Mouse (Mus musculus) ES-E14 (cell line): ENCODE results near the gene Slc25a39. TPM values are rescaled to one million over a fixed set of nuclear protein-coding genes. Genes with fewer than 3 reads are reported as not detected.
A peak's percentile ranks its signal among the peaks of the same experiment; 100 is the strongest.

Experiments used
- DNase-seq: peaks from one replicate; pipeline ENCODE4 v3.0.0-alpha.2; 2013; ENCODE audit warnings: low read depth, low spot score
- H3K27ac ChIP-seq: 2 replicates; pipeline ENCODE4 v1.5.1; 2012; ENCODE audit warnings: low read depth, mild to moderate bottlenecking, low read length, moderate library complexity, mixed read lengths; ENCODE audit not compliant: poor library complexity, insufficient read depth, severe bottlenecking
- H3K36me3 ChIP-seq: 2 replicates; pipeline ENCODE4 v1.6.1; 2012; ENCODE audit warnings: mild to moderate bottlenecking, low read length, moderate library complexity, mixed read lengths; ENCODE audit not compliant: control insufficient read depth, poor library complexity, insufficient read depth, severe bottlenecking
- H3K4me1 ChIP-seq, 2 experiments: fragments of 150-350 bp in 1 of 2; sonication (generic) in 1 of 2; 2 replicates each; pipeline ENCODE4 v1.6.1; 2012; ENCODE audit warnings: low read length in 2 of 2, mild to moderate bottlenecking in 1 of 2, mixed read lengths in 1 of 2; ENCODE audit not compliant: control insufficient read depth in 2 of 2, insufficient read depth in 2 of 2, poor library complexity in 1 of 2
- H3K4me3 ChIP-seq, 2 experiments: fragments of 150-350 bp in 1 of 2; sonication (generic) in 1 of 2; 2 replicates each; pipeline ENCODE4 v1.5.1; 2012; ENCODE audit warnings: low read length in 2 of 2, low read depth in 1 of 2, mild to moderate bottlenecking in 1 of 2, mixed read lengths in 1 of 2; ENCODE audit not compliant: insufficient read depth in 1 of 2, poor library complexity in 1 of 2, severe bottlenecking in 1 of 2
- H3K9ac ChIP-seq: 2 replicates; pipeline ENCODE4 v1.6.1; 2012; ENCODE audit warnings: low read depth, mild to moderate bottlenecking, low read length, mixed read lengths; ENCODE audit not compliant: poor library complexity, insufficient read depth, severe bottlenecking
- H3K9me3 ChIP-seq: fragments of 150-350 bp; sonication (generic); 2 replicates; pipeline ENCODE4 v1.6.1; 2012; ENCODE audit warnings: low read depth, mild to moderate bottlenecking, low read length; ENCODE audit not compliant: control insufficient read depth, insufficient read depth
- CHD2 ChIP-seq: IDR thresholded peaks from 2 replicates; pipeline ENCODE4 v1.6.1; 2014; ENCODE audit warnings: mild to moderate bottlenecking, low read depth, low read length, inconsistent platforms
- HCFC1 ChIP-seq: IDR thresholded peaks from 2 replicates; pipeline ENCODE4 v1.6.1; 2012; ENCODE audit warnings: low read length, inconsistent platforms, borderline replicate concordance; ENCODE audit not compliant: insufficient read depth
- MAFK ChIP-seq: IDR thresholded peaks from 2 replicates; pipeline ENCODE4 v1.6.1; 2014; ENCODE audit warnings: mild to moderate bottlenecking, low read depth, low read length, inconsistent platforms; ENCODE audit not compliant: insufficient read depth
- ZC3H11A ChIP-seq: IDR thresholded peaks from 2 replicates; pipeline ENCODE4 v1.6.1; 2012; ENCODE audit warnings: low read depth, mild to moderate bottlenecking, inconsistent platforms, low read length, borderline replicate concordance
- ZNF384 ChIP-seq: IDR thresholded peaks from 2 replicates; pipeline ENCODE4 v1.6.1; 2012; ENCODE audit warnings: low read depth, low read length, inconsistent platforms
- in situ Hi-C, 2 experiments: fragments of 600-800 bp; cut with MboI; formaldehyde crosslinking; loops; one replicate each; pipeline ENCODE4 v1.15.1; 2025; ENCODE audit warnings: low sequenced_read_pairs in 2 of 2, inconsistent platforms in 1 of 2; ENCODE audit not compliant: unreplicated experiment in 2 of 2
- total RNA-seq: library from RNA; depleted of rRNA; stranded (reverse); fragments of 300-350 nt; gene quantifications from 2 replicates; pipeline ENCODE4 v1.2.3, GENCODE M21; 2012; rRNA removed

Slc25a39 gene
- total RNA-seq, result 152 and 175 TPM in 2 replicates

DNA sequence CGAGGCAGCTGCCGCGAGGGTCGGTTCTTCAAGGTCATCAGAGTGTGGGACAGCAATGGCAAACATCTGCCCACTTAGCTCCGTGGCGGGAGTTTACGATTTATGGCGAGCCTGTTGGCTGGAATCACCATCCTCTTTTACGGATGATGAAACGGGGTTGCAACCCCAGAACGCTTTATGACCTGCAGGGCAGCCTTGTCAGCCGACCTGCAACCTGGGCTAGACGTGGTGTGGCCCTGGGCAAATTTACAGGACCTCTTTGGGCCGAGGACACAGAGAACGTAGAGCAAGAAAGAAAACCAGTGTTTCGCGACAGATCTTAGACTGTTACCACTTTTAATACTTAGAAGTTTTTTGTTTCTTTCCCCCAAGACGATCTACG lies at the start of gene Slc25a39:
Gene Slc25a39, minus strand, starts transcription at position 113 of the 382 bp plus-strand sequence.
- Histone ChIP-seq H3K9ac (peak within 1 kb of the TSS; percentile 87), H3K4me3 (peak within 1 kb of the TSS; percentile 75 to 94), H3K4me1 (peaks cover 0 to 13% of the 10 kb centered on the region in 2 experiments; a peak in 2 of 4 replicates), H3K27ac (peak within 1 kb of the TSS; percentile 92), H3K9me3 (no peaks in the 10 kb centered on the region), H3K36me3 (peaks cover 31% of the 10 kb centered on the region)
- TF ChIP-seq MAFK (no peak), ZNF384 (no peak), ZC3H11A (no peak), CHD2 (no peak), HCFC1 (no peak)
- in situ Hi-C loops, result no loop called here
- no peak for DNase-seq

DNA sequence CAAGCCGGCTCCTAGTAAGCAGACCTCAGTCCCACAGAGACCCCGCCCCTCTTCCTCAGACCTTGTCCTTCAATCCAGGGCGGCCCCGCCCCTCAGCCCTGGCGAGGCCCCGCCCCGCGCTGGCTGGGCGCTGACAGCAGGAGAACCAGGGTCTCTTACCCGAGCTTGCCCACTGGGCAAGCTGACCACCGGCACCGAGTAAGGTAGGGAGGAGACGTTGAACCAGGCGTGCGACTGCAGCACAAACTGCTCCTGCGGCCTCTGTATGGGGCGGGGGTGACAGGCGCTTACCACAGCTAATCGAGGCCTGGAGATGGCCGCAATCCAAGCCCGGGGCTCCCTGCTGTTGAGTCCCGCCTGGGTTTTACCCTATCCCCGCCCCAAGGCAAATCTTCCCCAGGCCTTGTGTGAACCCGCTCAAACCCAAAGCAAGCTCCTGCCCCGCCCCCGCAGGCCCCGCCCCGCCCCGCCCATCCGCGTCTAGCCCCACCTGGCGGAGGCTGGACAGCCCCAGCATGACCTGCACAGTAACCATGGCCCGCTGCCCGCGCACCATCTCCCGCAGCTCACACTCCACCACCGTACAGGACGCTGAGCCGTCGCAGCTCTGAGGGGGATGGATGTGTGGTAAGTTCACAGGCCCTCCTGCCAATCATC lies 48.1 kb upstream of the Slc25a39 start:
- no peaks in the 10 kb centered on the region for H3K36me3 ChIP-seq
- peak overlapping the region; percentile 49; the same call in 1 of the 2 replicates for H3K9ac ChIP-seq
- H3K27ac ChIP-seq, result no peak overlapping the region
- no peak for TF ChIP-seq ZNF384
- in situ Hi-C loops, result no loop called here
- peak overlapping the region; percentile 64 to 67 for H3K4me3 ChIP-seq
- no peaks in the 10 kb centered on the region; the same call in 1 of the 2 replicates for H3K9me3 ChIP-seq
- peak; percentile 86 for DNase-seq
- H3K4me1 ChIP-seq, result peaks cover 0 to 11% of the 10 kb centered on the region in 2 experiments; a peak in 2 of 4 replicates

- Histone ChIP-seq H3K9ac (no peak overlapping the region), H3K4me3 (no peak overlapping the region), H3K9me3 (no peaks in the 10 kb centered on the region; the same call in 1 of the 2 replicates), H3K27ac (no peak overlapping the region), H3K36me3 (no peaks in the 10 kb centered on the region), H3K4me1 (peaks cover 2 to 16% of the 10 kb centered on the region in 2 experiments; a peak in 2 of 4 replicates)
- in situ Hi-C loops, result no loop called here
- no peak for TF ChIP-seq ZC3H11A
- no peak for TF ChIP-seq MAFK
- TF ChIP-seq HCFC1, result no peak
- no peak for TF ChIP-seq ZNF384
- no peak for TF ChIP-seq CHD2
- no peak for DNase-seq
Observed at GRCm38 (mm10) chr11:102453131-102453530, 45.4 kb upstream of the Slc25a39 start.

DNA sequence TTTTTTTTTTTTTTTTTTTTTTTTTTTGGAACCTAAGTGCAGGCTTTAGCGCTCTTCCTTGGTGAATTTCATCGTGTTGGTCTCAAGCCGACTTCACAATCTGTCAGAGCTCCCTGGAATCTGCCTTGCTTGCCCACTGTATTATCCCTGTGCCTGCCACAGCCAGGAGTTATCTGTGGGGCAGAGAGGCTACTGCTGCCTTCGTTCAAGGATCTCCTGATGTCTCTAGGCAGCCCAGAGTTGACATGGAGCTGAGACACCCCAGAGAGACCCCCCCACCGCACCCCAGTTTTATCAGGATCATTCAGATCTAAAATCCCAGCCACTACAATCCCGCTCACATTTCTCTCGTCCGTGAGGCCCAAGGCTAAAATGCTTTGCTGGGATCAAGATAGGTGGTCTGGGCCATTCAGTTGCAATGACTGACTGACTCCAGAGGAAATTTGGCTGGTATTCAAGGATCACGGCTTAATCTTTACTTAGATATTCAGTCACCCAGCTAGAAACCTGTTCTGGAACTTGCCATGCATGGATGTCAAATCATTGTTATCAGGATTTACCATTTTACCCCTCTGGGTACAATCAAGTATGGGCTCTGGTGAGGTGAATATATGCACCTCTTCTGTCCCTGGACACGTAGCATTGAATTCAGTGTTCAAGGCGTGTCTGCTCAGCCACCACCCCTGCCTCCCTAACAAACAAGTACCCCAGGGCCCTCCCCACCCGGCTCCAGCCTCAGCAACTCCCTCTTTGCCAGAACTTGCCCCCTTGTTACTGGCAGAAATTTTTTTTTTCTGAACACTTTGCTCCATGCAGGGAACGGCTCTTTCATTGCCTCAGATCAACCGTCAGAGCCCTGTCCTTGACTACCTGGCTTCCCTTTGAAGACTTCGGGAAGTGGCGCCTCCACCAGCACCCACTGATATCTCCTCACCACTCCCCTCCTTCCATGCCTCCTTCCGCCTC lies 41.6 kb upstream of the Slc25a39 start:
- Histone ChIP-seq H3K36me3 (no peaks in the 10 kb centered on the region), H3K27ac (no peak overlapping the region), H3K4me3 (no peak overlapping the region), H3K9me3 (no peaks in the 10 kb centered on the region; the same call in 1 of the 2 replicates), H3K9ac (no peak overlapping the region), H3K4me1 (peaks cover 2 to 26% of the 10 kb centered on the region in 2 experiments; a peak in 2 of 4 replicates)
- TF ChIP-seq ZC3H11A, result no peak
- TF ChIP-seq HCFC1, result no peak
- TF ChIP-seq CHD2, result no peak
- TF ChIP-seq ZNF384, result no peak
- no peak for TF ChIP-seq MAFK
- in situ Hi-C loops, result no loop called here
- no peak for DNase-seq
